Mouse (Mus musculus) megakaryocyte, adult 5-6 weeks (primary cell): ENCODE measurements around the gene Tcl1b5. TPM values are rescaled to one million over a fixed set of nuclear protein-coding genes. Genes with fewer than 3 reads are reported as not detected.
"Not testable (repeated sequence)": the region's sequence is repeated elsewhere in the genome, so short reads cannot be mapped to it uniquely, and the experiment has no call there.

Source experiments
- ATAC-seq: 2 replicates; pipeline ENCODE4 v1.8.0; 2016; ENCODE audit warnings: mild to moderate bottlenecking, inconsistent platforms; ENCODE audit not compliant: poor library complexity, severe bottlenecking
- total RNA-seq, 2 experiments: library from RNA; stranded (forward) in 1 of 2; stranded (reverse) in 1 of 2; fragments of 153-499, 151-499 nt in 1 of 2; fragments of 221-1000, 200-1000 nt in 1 of 2; gene quantifications; 2 replicates each; pipeline versions ENCODE4 v1.2.3 to v1.2.4; 2015 to 2017

Gene Tcl1b5
- total RNA-seq (2015) = not detected in 2 replicates
- total RNA-seq (2017) = not detected in 2 replicates

DNA sequence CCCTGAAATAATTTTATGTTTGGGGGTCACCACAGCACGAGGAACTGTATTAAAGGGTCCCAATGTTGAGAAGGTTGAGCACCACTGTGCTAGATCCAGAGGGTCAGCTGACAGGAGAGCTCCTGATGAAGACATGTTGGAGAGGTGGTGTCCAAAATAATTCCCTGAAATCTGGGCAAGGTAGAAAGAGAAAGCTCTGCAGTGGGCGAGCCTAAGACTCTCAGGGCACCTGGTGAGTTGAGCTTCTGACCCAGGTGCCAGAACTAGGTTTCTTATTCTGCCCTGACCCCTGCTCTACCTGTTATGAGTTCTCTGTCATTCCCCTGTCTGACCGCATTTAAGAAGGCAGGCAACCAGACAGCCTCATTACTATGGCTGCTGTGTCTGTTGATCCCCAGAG lies at the start of gene Tcl1b5:
Gene Tcl1b5 (plus strand): TSS at position 301 of the 400 bp plus-strand sequence.
- not testable (repeated sequence) for ATAC-seq

DNA sequence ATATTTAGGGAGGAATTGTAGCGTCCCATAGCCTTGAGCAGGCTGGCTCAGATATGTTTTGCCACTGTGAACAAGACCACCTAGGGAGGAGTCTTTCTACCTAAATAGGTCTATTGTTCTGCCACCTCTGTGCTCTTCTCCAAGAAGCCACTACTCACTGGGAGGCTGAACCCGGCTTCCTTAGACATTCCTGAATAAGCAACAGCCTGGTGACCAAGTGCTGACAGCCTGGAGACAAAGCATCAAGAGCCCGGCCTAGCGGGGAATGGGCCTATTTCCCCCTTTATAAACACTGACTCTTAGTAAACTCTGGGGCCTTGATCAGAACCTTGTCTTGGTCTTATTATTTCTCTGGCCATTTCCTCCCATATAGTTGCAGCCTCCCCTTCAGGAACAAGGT lies 49.6 kb upstream of the Tcl1b5 start:
- no peak for ATAC-seq

DNA sequence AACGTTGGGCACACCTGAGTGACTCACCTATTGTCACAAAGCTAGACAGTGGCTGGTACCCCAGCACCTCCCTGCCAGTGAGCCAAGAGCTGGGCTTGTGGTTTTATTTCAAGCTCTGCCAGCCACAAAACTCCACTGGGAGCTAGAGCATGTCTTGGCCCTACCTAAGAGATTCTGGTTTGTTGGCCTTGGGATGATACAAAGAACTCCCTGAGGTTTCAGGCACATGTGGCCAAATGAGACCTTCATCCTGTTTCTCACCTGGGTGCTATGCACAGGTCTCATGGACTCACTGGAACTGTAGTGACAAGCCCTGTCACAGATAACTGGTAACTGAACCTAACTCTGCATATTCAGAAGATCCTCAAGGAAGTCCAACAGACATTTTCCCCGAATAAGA lies 48.5 kb upstream of the Tcl1b5 start:
- no peak for ATAC-seq

DNA sequence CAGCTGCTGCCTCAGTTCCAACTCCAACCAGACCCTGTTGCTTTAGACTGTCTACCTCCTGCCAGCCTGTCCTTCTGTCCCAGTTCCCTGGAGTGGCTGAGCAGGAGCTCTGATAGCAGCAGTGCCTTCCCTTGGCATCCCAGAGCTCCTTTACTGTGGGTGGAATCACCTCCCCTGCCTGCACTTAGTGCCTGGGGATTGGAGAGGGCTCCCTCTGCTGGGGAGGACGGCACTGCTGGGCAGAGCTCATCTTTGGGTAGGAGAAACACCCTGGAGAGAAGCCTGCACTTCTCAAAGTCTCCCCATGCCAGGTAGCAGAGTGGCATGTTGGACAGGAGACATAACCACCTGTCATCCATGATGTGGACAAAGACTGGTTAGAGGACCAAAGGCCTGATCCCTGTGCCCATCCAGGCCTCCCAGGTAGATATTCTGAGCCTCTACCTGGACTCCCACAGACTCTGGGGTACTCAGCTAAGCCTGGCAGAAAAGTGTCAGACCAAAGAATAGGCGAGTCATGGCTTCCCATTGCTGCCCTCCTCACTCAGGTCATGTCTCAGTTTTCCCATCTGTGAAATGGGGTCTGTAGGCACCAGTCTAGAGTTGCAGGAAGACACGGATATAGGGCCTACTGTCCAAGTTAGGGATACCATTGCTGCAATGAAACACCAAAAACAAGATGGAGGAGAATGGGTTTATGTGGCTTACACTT lies 46.5 kb upstream of the Tcl1b5 start:
- ATAC-seq = peak; percentile 51; the same call in 1 of the 2 replicates

DNA sequence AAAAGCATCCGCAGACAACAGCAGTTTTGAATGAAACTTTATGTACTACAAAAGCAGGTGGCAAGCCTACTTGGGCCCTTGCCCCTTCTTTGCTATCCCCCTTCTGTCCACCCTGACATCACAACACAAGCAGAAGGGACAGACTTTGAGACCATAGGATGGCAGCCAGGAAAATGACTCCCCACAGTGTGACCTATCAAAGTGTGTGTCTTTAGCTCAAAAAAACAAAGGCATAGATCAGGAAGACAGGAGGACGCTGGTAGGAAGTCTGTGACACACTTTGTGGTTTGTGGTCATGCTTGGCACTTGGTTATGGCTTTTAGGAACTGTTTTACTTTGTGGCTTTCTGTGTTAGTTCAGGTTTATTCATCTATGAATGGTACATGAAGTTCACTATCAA lies 42.0 kb upstream of the Tcl1b5 start:
- ATAC-seq = not testable (repeated sequence)

DNA sequence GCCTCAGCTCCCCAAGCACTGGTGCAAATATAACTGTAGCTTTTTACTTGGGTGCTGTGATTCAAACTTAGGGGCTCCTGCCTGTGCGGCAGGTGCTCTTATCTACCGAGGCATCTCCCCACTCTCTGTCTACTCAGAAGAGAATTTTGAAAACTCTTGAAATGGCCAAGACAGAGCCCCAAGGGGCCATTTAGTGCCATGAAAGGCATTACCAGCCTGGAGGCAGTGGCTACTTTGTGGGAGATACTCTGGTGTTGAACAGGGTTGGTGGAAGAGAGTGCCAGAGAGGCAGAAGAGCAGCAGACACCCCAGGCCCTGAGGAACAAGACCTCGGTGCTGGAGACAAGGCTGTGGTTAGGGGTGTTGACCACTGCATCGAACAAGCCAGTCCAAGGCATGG lies 41.3 kb upstream of the Tcl1b5 start:
- not testable (repeated sequence) for ATAC-seq

DNA sequence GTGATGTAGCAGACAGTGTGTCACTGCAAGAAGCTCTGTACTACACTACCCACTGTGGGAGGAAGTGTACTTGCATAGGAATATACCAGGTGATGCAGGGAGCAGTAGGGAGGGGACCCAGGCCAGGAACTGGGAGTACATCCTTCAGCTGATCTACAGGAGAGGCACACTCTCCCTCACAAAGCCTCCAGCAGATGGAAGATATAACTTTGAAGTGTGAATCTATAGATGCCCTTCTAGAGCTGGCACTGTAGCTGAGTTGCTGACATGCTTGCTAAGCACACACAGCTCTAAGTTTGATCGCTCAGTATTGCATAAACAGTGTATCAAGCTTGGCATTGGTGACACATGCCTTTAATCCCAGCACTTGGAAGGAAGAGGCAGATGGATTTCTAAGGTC lies 38.4 kb upstream of the Tcl1b5 start:
- ATAC-seq = not testable (repeated sequence)

DNA sequence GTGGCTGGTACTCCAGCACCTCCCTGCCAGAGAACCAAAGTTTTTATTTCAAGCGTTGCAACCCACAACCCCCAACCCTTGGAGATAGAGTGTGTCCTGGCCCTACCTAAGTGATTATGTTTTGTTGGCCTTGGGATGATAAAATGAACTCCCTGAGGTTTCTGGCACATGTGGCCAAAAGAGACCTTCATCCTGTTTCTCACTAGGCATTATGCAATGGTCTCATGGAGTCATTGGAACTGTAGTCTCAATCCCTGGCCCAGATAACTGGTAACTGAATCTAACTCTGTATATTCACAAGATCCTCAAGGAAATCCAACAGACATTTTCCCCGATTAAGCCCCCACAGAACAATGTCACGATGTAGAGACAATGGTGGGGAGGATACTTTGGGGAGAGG lies 33.0 kb upstream of the Tcl1b5 start:
- no peak for ATAC-seq

DNA sequence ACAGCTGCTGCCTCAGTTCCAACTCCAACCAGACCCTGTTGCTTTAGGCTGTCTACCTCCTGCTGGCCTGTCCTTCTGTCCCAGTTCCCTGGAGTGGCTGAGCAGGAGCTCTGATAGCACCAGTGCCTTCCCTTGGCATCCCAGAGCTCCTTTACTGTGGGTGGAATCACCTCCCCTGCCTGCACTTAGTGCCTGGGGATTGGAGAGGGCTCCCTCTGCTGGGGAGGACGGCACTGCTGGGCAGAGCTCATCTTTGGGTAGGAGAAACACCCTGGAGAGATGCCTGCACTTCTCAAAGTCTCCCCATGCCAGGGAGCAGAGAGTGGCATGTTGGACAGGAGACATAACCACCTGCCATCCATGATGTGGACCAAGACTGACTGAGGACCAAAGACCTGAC lies 31.2 kb upstream of the Tcl1b5 start:
- ATAC-seq = not testable (repeated sequence)

DNA sequence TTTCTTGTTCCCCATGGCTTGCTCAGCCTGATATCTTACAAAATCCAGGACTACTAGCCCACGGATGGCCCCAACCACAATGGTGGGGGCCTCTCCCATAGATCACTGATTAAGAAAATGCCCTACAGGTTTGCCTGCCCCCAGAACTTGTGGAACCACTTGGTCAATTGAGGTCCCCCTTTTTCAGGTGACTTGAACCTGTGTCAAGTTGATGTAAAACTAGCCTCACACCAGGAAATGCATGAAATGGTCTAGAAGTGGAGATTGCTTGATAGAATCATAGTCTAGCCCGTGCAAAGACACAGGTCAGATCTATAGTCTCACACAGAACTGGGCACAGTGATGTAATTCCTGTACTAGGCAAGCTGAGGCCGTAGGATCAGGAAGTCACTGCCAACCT lies 30.4 kb upstream of the Tcl1b5 start, which contains the start of gene Tcl1b2:
Gene Tcl1b2 (plus strand): TSS at position 301 of the 400 bp plus-strand sequence.
- ATAC-seq = no peak

DNA sequence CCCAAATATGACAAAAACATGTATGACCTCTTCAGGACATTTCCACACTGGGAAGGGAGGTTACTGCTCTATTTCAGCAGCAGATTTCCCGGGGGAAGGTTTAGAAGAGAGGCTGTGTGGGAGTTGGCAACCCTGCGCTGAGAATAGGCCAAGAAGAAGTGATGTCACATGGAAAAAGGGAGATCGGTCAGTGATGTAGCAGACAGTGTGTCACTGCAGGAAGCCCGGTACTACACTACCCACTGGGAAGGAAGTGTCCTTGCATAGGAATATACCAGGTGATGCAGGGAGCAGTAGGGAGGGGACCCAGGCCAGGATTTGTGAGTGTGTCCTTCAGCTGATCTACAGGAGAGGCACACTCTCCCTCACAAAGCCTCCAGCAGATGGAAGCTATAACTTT lies 20.9 kb upstream of the Tcl1b5 start:
- ATAC-seq = not testable (repeated sequence)

DNA sequence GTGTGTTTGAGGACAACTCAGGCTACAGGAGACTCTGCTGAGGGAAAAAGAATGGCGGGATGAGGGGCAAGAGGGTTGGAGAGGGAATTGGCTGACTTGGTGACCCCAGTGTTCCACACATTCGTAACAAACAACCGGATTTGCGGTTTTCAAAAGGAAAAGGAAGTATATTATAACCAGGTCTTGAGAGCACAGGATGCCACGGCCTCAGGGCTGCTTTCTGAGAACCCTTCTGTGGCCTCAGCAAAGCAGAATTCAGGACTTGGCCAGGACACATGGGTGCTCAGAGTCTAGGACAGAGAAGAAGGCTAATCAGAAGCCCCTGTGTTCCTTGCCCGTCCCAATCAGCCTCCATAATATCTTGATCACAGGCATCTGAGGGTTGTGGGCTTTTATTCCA lies 17.3 kb upstream of the Tcl1b5 start:
- ATAC-seq = no peak

DNA sequence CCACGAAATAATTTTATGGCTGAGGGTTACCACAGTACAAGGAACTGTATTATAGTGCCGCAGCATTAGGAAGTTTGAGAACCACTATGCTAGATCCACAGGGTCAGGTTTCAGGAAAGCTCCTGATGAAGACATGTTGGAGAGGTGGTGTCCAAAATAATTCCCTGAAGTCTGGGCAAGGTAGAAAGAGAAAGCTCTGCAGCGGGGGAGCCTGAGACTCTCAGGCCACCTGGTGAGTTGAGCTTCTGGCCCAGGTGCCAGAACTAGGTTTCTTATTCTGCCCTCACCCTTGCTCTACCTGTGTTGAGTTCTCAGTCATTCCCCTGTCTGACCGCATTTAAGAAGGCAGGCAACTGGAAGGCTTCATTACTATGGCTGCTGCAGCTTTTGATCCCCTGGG lies 16.8 kb upstream of the Tcl1b5 start, which contains the start of gene Tcl1b1:
Gene Tcl1b1 (plus strand): TSS at position 301 of the 400 bp plus-strand sequence.
- no peak for ATAC-seq

DNA sequence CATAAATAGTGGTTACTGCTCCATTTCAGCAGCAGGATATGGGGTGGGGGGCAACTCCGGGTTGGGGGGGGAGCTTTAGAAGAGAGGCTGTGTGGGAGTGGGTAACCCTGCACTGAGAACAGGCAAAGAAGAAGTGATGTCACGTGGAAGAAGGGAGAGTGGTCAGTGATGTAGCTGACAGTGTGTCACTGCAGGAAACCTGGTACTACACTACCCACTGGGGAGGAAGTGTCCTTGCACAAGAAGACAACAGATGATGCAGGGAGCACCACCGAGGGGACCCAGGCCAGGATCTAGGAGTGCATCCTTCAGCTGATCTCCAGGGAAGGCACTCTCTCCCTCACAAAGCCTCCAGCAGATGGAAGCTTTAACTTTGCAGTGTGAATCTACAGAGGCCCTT lies 9.4 kb upstream of the Tcl1b5 start:
- ATAC-seq = no peak

DNA sequence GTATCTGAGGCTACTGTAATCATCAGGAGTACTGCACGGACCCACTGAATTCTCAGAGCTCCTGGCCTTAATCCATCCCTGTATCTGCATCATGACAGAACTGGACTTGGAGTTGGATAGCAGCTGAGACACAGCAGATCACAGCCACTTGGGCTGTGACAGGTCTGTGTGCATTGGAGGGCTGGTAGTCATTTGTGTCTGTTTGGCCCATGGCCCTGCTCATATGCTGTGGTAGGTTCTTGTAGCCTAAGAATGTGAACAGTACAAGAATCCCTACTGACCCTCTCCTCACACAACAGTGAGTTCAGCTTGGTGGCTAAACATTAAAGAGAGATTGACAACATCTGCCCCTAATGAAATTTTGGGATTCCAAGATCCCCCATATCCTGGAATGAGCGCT lies 2.8 kb upstream of the Tcl1b5 start:
- ATAC-seq = no peak

DNA sequence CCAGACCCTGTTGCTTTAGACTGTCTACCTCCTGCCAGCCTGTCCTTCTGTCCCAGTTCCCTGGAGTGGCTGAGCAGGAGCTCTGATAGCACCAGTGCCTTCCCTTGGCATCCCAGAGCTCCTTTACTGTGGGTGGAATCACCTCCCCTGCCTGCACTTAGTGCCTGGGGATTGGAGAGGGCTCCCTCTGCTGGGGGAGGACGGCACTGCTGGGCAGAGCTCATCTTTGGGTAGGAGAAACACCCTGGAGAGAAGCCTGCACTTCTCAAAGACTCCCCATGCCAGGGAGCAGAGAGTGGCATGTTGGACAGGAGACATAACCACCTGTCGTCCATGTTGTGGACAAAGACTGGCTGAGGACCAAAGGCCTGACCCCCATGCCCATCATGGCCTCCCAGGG lies 1.8 kb upstream of the Tcl1b5 start:
- ATAC-seq = peak; percentile 66

DNA sequence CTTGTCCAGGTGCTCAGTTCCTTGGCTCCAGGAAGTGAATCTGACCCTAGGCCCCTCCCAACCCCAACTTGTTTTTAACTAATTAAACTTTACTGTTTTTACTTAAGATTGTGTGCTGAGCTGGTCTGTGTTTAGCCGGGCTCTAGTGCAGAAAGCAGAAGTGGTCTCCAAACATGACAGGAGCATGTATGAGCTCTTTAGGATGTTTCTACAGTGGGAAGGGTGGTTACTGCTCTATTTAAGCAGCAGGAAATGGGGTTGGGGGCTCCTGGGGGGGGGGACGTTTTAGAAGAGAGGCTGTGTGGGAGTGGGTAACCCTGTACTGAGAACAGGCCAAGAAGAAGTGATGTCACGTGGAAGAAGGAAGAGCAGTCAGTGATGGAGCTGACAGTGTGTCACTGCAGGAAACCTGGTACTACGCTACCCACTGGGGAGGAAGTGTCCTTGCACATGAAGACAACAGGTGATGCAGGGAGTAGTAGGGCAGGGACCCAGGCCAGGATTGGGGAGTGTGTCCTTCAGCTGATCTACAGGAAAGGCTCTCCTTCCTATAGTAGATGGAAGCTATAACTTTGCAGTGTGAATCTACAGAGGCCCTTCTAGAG lies 5.0 kb downstream of the Tcl1b5 start:
- ATAC-seq = not testable (repeated sequence)

DNA sequence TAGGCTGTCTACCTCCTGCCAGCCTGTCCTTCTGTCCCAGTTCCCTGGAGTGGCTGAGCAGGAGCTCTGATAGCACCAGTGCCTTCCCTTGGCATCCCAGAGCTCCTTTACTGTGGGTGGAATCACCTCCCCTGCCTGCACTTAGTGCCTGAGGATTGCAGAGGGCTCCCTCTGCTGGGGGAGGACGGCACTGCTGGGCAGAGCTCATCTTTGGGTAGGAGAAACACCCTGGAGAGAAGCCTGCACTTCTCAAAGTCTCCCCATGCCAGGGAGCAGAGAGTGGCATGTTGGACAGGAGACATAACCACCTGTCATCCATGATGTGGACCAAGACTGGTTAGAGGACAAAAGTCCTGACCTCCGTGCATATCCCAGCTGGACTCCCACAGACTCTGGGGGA lies 12.8 kb downstream of the Tcl1b5 start:
- ATAC-seq = peak; percentile 69

DNA sequence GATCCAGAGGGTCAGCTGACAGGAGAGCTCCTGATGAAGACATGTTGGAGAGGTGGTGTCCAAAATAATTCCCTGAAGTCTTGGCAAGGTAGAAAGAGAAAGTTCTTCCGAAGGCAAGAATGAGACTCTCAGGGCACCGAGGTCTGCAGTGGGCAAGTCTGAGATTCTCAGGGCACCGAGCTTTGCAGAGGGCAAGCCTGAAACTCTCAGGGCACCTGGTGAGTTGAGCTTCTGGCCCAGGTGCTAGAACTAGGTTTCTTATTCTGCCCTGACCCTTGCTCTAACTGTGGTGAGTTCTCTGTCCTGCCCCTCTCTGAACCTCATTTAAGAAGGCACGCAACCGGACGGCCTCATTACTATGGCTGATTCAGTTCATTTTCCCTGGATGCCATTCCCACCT lies 14.6 kb downstream of the Tcl1b5 start, which contains the start of gene Tcl1b3:
Gene Tcl1b3 (plus strand): TSS at position 301 of the 400 bp plus-strand sequence.
- not testable (repeated sequence) for ATAC-seq

DNA sequence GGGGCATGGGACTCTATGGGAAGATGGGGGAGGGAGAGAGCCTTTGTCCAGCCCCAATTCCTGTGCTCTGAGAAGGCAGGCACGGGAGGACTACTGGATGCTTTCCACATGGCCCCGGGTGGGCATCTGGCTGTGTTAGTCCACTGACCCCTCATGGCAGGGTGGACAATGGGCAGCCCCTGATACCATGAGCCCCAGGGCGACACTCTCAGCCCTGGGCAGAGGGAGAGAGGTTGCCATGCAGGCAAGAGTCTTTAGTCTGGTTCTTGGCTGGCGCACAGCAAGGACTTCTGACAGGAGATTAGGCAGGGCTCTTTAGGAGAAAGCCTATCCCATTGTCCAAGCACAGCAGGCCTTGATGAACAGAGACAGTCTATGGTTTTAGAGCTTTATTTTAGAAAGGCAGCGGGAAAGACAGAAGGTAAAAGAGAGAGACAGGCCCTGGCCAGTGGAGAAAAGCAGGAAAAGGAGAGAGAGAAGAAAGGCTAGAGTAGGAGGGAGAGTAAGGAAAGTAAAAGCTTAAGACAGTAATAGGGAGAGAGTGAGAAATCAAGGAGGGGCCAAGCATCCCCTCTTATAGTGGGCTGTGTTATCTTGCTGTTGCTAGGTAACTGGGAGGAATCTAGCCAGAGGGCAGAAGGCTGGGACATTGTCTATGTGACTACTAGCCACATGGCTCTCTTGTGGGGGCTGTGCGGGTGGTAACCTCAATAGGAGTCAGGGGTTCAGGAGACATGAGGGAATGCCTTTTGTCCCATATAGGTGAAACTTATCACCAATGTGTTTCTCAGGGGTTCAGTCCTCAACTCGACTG lies 23.7 kb downstream of the Tcl1b5 start:
- ATAC-seq = not testable (repeated sequence)

DNA sequence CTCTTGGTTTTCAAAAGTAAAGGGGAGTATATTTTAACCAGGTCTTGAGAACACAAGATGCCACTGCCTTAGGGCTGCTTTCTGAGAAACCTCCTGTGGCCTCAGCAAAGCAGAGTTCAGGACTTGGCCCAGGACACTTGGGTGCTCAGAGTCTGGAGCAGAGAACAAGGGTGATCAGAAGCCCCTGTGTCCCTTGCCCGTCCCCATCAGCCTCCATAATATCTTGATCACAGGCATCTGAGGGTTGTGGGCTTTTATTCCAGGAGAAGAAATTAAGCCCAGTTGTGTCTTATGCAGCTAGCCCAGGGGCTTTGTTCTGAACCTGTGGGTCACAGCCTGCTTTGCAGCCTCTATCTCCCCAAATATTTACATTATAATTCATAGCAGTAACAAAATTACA lies 25.5 kb downstream of the Tcl1b5 start, which contains the start of gene Tcl1b4:
Gene Tcl1b4 (plus strand): TSS at position 301 of the 400 bp plus-strand sequence.
- not testable (repeated sequence) for ATAC-seq
